20 mouse cellular contexts compared by ENCODE assay signal in genomic region chr9:50876287-50876686, GRCm38 (mm10). TPM values are rescaled to one million over a fixed set of nuclear protein-coding genes. Genes with fewer than 3 reads are reported as not detected.
A peak's percentile ranks its signal among the peaks of the same experiment; 100 is the strongest.
DNase-seq lines count a peak whose midpoint lies in the region; TF ChIP-seq lines count a peak whose summit lies in the region.
"Had no signal": no experiment of that assay in that cellular context is flagged by ENCODE, and none has a peak within 500 bp of the region (broad histone marks: within the 10 kb centered on the region; RNA-seq: fewer than 3 reads in every experiment).

No protein-coding gene starts in this region.

- DNase-seq in adrenal gland, adult 2 months: peak; percentile 78
- DNase-seq in adrenal gland, adult 18-20 months (ENCODE audit: low spot score in 2 of 2): no peak
- DNase-seq in liver, adult 2 months (ENCODE audit: extremely low read depth, low read depth, low spot score): peak; percentile 98
- DNase-seq in liver: no peak
- DNase-seq in adrenal gland, postnatal 36 days: peak; percentile 64 to 76
- peak; percentile 90 to 94 for DNase-seq in kidney, postnatal 36 days
- no peak for DNase-seq in hindbrain, embryonic 10.5 days (ENCODE audit: low spot score)
- DNase-seq: cerebellum, adult 9-11 months; gastrocnemius, postnatal 14 days; heart, adult 11 months; lung, adult 2 months; right cerebral cortex, postnatal 14 days; spleen, adult 18-20 months; thymus, postnatal 14 days had no signal

- H3K36me3 ChIP-seq in liver, adult 2 months (ENCODE audit: control insufficient read depth, insufficient read depth, low read length): peaks cover 10% of the 10 kb centered on the region; the same call in 1 of the 2 replicates
- peaks cover 94% of the 10 kb centered on the region for H3K36me3 ChIP-seq in hindbrain, embryonic 10.5 days

- no peak overlapping the region for H3K9ac ChIP-seq in liver, adult 2 months (ENCODE audit: low read depth, low read length)
- H3K9ac ChIP-seq: intestine, embryonic 15.5 days; liver, embryonic 12.5 days; midbrain, embryonic 12.5 days; neural tube, embryonic 15.5 days had no signal

- H3K27me3 ChIP-seq in liver, adult 2 months (ENCODE audit: control insufficient read depth, insufficient read depth, low read length): no peaks in the 10 kb centered on the region
- H3K27me3 ChIP-seq in hindbrain, embryonic 10.5 days (ENCODE audit: insufficient read depth, poor library complexity, severe bottlenecking): no peaks in the 10 kb centered on the region
- H3K27me3 ChIP-seq: intestine, embryonic 15.5 days; liver, embryonic 12.5 days; midbrain, embryonic 12.5 days; neural tube, embryonic 15.5 days had no signal

- no peak for TF ChIP-seq CTCF in liver, adult 2 months (IDR thresholded peaks at IDR 0.05; ENCODE audit: low read depth, low read length)

- 28% methylated on average over 3 of the region's 3 CpGs for WGBS in liver, adult 2 months
- WGBS in hindbrain, embryonic 10.5 days: 97% methylated on average over 3 of the region's 3 CpGs

- peak overlapping the region; percentile 25 for H3K27ac ChIP-seq in liver, adult 2 months (replicated peaks; ENCODE audit: insufficient read depth, low read depth, low read length)
- no peak overlapping the region for H3K27ac ChIP-seq in hindbrain, embryonic 10.5 days
- H3K27ac ChIP-seq: embryonic facial prominence, embryonic 10.5 days; intestine, embryonic 15.5 days; limb, embryonic 10.5 days; liver, embryonic 12.5 days; midbrain, embryonic 12.5 days; neural tube, embryonic 15.5 days had no signal

- H3K4me3 ChIP-seq in liver, adult 2 months (ENCODE audit: insufficient read depth, low read depth, low read length): no peak overlapping the region
- no peak overlapping the region for H3K4me3 ChIP-seq in hindbrain, embryonic 10.5 days
- H3K4me3 ChIP-seq: embryonic facial prominence, embryonic 10.5 days; intestine, embryonic 15.5 days; limb, embryonic 10.5 days; liver, embryonic 12.5 days; midbrain, embryonic 12.5 days; neural tube, embryonic 15.5 days had no signal

- peaks cover 12% of the 10 kb centered on the region for H3K4me1 ChIP-seq in liver, adult 2 months (ENCODE audit: control insufficient read depth, insufficient read depth, low read length)
- no peaks in the 10 kb centered on the region for H3K4me1 ChIP-seq in hindbrain, embryonic 10.5 days (replicated peaks)
- H3K4me1 ChIP-seq: embryonic facial prominence, embryonic 10.5 days; intestine, embryonic 15.5 days; limb, embryonic 10.5 days; liver, embryonic 12.5 days; midbrain, embryonic 12.5 days; neural tube, embryonic 15.5 days had no signal

- H3K79me2 ChIP-seq in liver, adult 2 months (ENCODE audit: control insufficient read depth, insufficient read depth, low read length): no peaks in the 10 kb centered on the region

- no peak for TF ChIP-seq POLR2A in liver, adult 2 months (IDR thresholded peaks at IDR 0.05; ENCODE audit: extremely low read depth, insufficient read depth, low read length)

- H3K9me3 ChIP-seq in hindbrain, embryonic 10.5 days: no peaks in the 10 kb centered on the region
- H3K9me3 ChIP-seq: embryonic facial prominence, embryonic 10.5 days; intestine, embryonic 15.5 days; limb, embryonic 10.5 days; liver, embryonic 12.5 days; midbrain, embryonic 12.5 days; neural tube, embryonic 15.5 days had no signal

RNA-seq across cellular contexts. Expression of gene Ppp2r1b, which starts 31.2 kb away (rescaled TPM):
- total RNA-seq in adrenal gland, adult 2 months (2021): 10 to 100 TPM; 38.4 to 44.4 TPM
- polyA plus RNA-seq in adrenal gland, adult 2 months (2012; rRNA removed): 6.4 and 8.2 TPM in 2 replicates
- total RNA-seq in adrenal gland, adult 18-20 months (2021): 10 to 100 TPM; 44.3 to 64.2 TPM
- 10.3 and 10.8 TPM in 2 replicates for total RNA-seq in liver, adult 2 months (2014; rRNA removed)
- 5.2 and 6.5 TPM in 2 replicates for polyA plus RNA-seq in liver, adult 2 months (2012; rRNA removed)
- 10 to 100 TPM; 35.4 to 35.7 TPM for total RNA-seq in adrenal gland, postnatal 36 days (2021)
- polyA plus RNA-seq in hindbrain, embryonic 10.5 days (2016; fragmentation: Nextera tagmentation; extraction: Ambion mirVana): 120 and 147 TPM in 2 replicates

Comparison
In these comparisons a context has a peak if more than half of its experiments do, and no peak if none do; other contexts are left out.
1. DNase-seq: peak in adrenal gland, adult 2 months (single experiment), liver, adult 2 months (single experiment), adrenal gland, postnatal 36 days (2 of 2) and kidney, postnatal 36 days (2 of 2); none in adrenal gland, adult 18-20 months (0 of 2), liver (single experiment) and hindbrain, embryonic 10.5 days (single experiment).